Mouse (Mus musculus) limb, embryonic 13.5 days (tissue): Measurements from ENCODE around the gene 2610507B11Rik. TPM values are rescaled to one million over a fixed set of nuclear protein-coding genes. Genes with fewer than 3 reads are reported as not detected.
A peak's percentile ranks its signal among the peaks of the same experiment; 100 is the strongest.
"Not testable (repeated sequence)": the region's sequence is repeated elsewhere in the genome, so short reads cannot be mapped to it uniquely, and the experiment has no call there.

ENCODE experiments used
- ATAC-seq: fragments of 200-750 bp; cut with Nextera tagmentation; 2 replicates; pipeline ENCODE4 v1.8.0; 2017; ENCODE audit warnings: low read depth, moderate number of reproducible peaks, moderate TSS enrichment; ENCODE audit not compliant: low FRiP score
- H3K27ac ChIP-seq: fragments of 300-500 bp; sonication (generic); 2 replicates; pipeline ENCODE4 v1.5.1; 2015; ENCODE audit warnings: inconsistent platforms, mild to moderate bottlenecking, moderate library complexity
- H3K27me3 ChIP-seq: fragments of 300-500 bp; sonication (generic); 2 replicates; pipeline ENCODE4 v1.6.1; 2015; ENCODE audit warnings: mild to moderate bottlenecking, inconsistent platforms
- H3K36me3 ChIP-seq: fragments of 300-500 bp; sonication (generic); 2 replicates; pipeline ENCODE4 v1.6.1; 2015; ENCODE audit warnings: inconsistent platforms, mild to moderate bottlenecking, moderate library complexity
- H3K4me1 ChIP-seq: fragments of 300-500 bp; sonication (generic); 2 replicates; pipeline ENCODE4 v1.6.1; 2015; ENCODE audit warnings: inconsistent platforms
- H3K4me2 ChIP-seq: fragments of 300-500 bp; sonication (generic); replicated peaks from 2 replicates; pipeline ENCODE4 v1.6.1; 2015; ENCODE audit warnings: inconsistent platforms, mild to moderate bottlenecking, moderate library complexity
- H3K4me3 ChIP-seq: fragments of 300-500 bp; sonication (generic); 2 replicates; pipeline ENCODE4 v1.5.1; 2015; ENCODE audit warnings: moderate library complexity, mild to moderate bottlenecking, inconsistent platforms
- H3K9ac ChIP-seq: fragments of 300-500 bp; sonication (generic); 2 replicates; pipeline ENCODE4 v1.6.1; 2015; ENCODE audit warnings: mild to moderate bottlenecking, inconsistent platforms
- H3K9me3 ChIP-seq: fragments of 300-500 bp; sonication (generic); 2 replicates; pipeline ENCODE4 v1.6.1; 2016; ENCODE audit warnings: inconsistent platforms
- WGBS: fragments of 180-500 bp; shearing (Covaris S2); methylation state at CpG from one replicate; pipeline ENCODE4 v1.1.7; 2015; 5-methylcytosine and 5-hydroxymethylcytosine counted together
- polyA plus RNA-seq: library from polyadenylated mRNA; unstranded; fragments of >200 nt; fragmentation: Nextera tagmentation; extraction: Ambion mirVana; gene quantifications from 2 replicates; pipeline ENCODE4 v1.2.1, GENCODE M21; 2015

The 2610507B11Rik gene
- polyA plus RNA-seq, 1 experiment from 2014 or later, result 74.7 TPM

- peak overlapping the region; percentile 71; the same call in 1 of the 2 replicates for H3K4me2 ChIP-seq
- WGBS, result 69% methylated on average over 4 of the region's 4 CpGs
Observed at GRCm38 (mm10) chr11:78247727-78248140, 13.8 kb upstream of the 2610507B11Rik start.

DNA sequence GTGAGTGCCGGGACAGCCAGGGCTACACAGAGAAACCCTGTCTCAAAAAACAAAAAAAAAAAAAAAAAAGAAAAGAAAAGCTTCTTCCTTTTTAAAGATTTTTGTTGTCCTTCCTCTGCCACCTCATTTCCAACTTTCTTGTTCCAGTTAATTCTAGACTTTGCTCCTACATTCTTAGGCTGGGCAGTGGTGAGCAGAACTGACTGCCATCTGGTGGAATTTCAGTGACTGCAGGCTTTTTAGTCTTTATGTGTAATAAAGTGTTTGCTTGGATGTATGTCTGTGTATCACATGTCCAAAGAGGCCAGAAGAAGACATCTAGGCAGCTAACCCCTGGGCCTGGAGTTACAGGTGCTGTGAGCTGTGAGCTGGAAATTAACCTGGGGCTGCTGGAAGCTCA lies 4.9 kb upstream of the 2610507B11Rik start:
- H3K36me3 ChIP-seq, result peaks cover 31% of the 10 kb centered on the region
- no peak overlapping the region for H3K9ac ChIP-seq
- ATAC-seq, result no peak
- H3K4me1 ChIP-seq, result no peaks in the 10 kb centered on the region
- no peak overlapping the region for H3K4me3 ChIP-seq
- H3K27me3 ChIP-seq, result peaks cover 15% of the 10 kb centered on the region
- no peak overlapping the region for H3K4me2 ChIP-seq
- H3K27ac ChIP-seq, result no peak overlapping the region
- whole genome bisulfite sequencing, result 89% methylated on average over 1 of the region's 1 CpGs
- H3K9me3 ChIP-seq, result no peaks in the 10 kb centered on the region

More at GRCm38 (mm10) chr11:78247727-78248140, 13.8 kb upstream of the 2610507B11Rik start:
- Histone ChIP-seq H3K4me3 (no peak overlapping the region), H3K9me3 (no peaks in the 10 kb centered on the region), H3K4me1 (peaks cover 32% of the 10 kb centered on the region), H3K27me3 (no peaks in the 10 kb centered on the region), H3K9ac (no peak overlapping the region), H3K27ac (no peak overlapping the region), H3K36me3 (peaks cover 20% of the 10 kb centered on the region)
- ATAC-seq, result no peak

DNA sequence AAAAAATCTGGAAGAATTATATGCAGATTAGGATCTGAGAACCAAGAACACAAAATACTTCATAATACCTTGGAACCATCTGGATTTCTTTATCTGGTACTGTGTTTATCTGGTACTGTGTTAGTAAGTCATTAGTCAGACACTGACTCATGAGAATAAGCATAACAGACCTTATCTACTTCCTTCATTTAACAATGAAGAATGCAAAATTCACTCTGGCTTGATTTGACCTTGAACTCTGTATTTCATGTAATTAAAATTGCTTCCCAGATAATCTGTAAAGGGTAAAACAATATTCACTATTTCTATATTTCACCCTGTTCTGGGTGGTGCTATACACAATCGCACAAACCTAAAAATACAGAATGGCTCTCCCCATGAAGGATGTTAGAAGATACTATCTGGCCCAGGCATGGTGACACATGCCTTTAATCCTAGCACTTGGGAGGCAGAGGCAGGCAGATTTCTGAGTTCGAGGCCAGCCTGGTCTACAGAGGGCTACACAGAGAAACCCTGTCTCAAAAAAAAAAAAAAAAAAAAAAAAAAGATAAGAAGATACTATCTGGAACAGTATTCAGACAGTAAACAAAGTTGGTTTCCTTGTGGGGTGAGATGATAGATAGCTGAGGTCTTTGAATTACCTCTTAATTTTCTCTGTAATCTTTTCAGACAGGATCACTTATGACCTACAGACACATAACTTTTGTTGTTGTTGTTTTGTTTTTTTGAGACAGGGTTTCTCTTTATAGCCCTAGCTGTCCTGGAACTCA lies 878 bp upstream of the 2610507B11Rik start:
- WGBS, result 97% methylated on average over 2 of the region's 2 CpGs
- H3K27ac ChIP-seq, result no peak overlapping the region
- H3K4me3 ChIP-seq, result peak overlapping the region; percentile 83
- no peaks in the 10 kb centered on the region for H3K9me3 ChIP-seq
- H3K4me2 ChIP-seq, result peak overlapping the region; percentile 81
- no peak overlapping the region; the same call in 1 of the 2 replicates for H3K9ac ChIP-seq
- ATAC-seq, result no peak
- peaks cover 15% of the 10 kb centered on the region for H3K27me3 ChIP-seq
- peaks cover 30% of the 10 kb centered on the region for H3K36me3 ChIP-seq
- H3K4me1 ChIP-seq, result peaks cover 11% of the 10 kb centered on the region

GRCm38 (mm10) chr11:78262550-78262949 lies 998 bp downstream of the 2610507B11Rik start:
- Histone ChIP-seq H3K27ac (no peak overlapping the region; the same call in 1 of the 2 replicates), H3K4me2 (peak overlapping the region; percentile 81), H3K27me3 (peaks cover 15% of the 10 kb centered on the region), H3K9ac (peak overlapping the region; percentile 87), H3K4me1 (peaks cover 11% of the 10 kb centered on the region), H3K4me3 (peak overlapping the region; percentile 83), H3K9me3 (no peaks in the 10 kb centered on the region), H3K36me3 (peaks cover 42% of the 10 kb centered on the region)
- WGBS, result 3% methylated on average over 8 of the region's 8 CpGs
- ATAC-seq, result no peak

GRCm38 (mm10) chr11:78265571-78265970 lies 4.0 kb downstream of the 2610507B11Rik start:
- Histone ChIP-seq H3K4me1 (peaks cover 11% of the 10 kb centered on the region), H3K9ac (no peak overlapping the region), H3K27ac (no peak overlapping the region), H3K4me2 (no peak overlapping the region), H3K4me3 (no peak overlapping the region), H3K36me3 (peaks cover 69% of the 10 kb centered on the region), H3K27me3 (peaks cover 2% of the 10 kb centered on the region; the same call in 1 of the 2 replicates), H3K9me3 (no peaks in the 10 kb centered on the region)
- 91% methylated on average over 6 of the region's 6 CpGs for WGBS
- no peak for ATAC-seq

GRCm38 (mm10) chr11:78271986-78272385 lies 10.4 kb downstream of the 2610507B11Rik start:
- H3K4me3 ChIP-seq, result no peak overlapping the region
- H3K27ac ChIP-seq, result no peak overlapping the region
- no peaks in the 10 kb centered on the region for H3K4me1 ChIP-seq
- no peak overlapping the region for H3K9ac ChIP-seq
- H3K9me3 ChIP-seq, result no peaks in the 10 kb centered on the region
- H3K4me2 ChIP-seq, result no peak overlapping the region
- peaks cover 96% of the 10 kb centered on the region for H3K36me3 ChIP-seq
- no peaks in the 10 kb centered on the region for H3K27me3 ChIP-seq
- 91% methylated on average over 13 of the region's 13 CpGs for WGBS
- ATAC-seq, result no peak

DNA sequence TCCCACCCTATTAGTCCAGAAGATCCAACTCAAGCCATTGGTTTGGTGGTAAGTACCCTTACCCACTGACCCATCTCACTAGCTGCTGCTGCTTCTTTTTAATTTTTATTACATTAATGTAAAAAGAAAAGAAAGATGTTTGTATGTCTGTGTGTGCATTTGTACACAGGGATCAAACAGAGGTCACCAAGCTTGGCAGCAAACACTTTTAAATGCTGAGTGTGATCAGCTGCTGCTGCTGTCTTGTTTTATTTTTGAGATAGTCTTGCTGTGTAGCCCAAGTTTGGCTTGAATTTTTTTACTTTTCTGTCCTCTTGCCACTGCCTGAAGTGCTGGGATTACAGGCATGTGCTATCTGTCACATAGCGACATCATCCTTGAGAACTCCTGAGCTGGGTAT lies 14.0 kb downstream of the 2610507B11Rik start:
- ATAC-seq, result no peak
- no peak overlapping the region for H3K4me3 ChIP-seq
- H3K4me1 ChIP-seq, result no peaks in the 10 kb centered on the region
- 100% methylated on average over 1 of the region's 1 CpGs for WGBS
- H3K4me2 ChIP-seq, result no peak overlapping the region
- no peaks in the 10 kb centered on the region for H3K27me3 ChIP-seq
- H3K36me3 ChIP-seq, result peaks cover 97% of the 10 kb centered on the region
- H3K9me3 ChIP-seq, result no peaks in the 10 kb centered on the region
- H3K9ac ChIP-seq, result no peak overlapping the region
- no peak overlapping the region for H3K27ac ChIP-seq

GRCm38 (mm10) chr11:78276169-78276568 lies 14.6 kb downstream of the 2610507B11Rik start:
- H3K9ac ChIP-seq, ATAC-seq, H3K4me3 ChIP-seq, H3K27ac ChIP-seq, H3K4me2 ChIP-seq, H3K9me3 ChIP-seq, H3K4me1 ChIP-seq, H3K27me3 ChIP-seq: not testable (repeated sequence)
- H3K36me3 ChIP-seq, result peaks cover 99% of the 10 kb centered on the region
- 95% methylated on average over 4 of the region's 4 CpGs for WGBS

- Histone ChIP-seq H3K4me1 (no peaks in the 10 kb centered on the region), H3K27ac (no peak overlapping the region), H3K36me3 (peaks cover 98% of the 10 kb centered on the region), H3K4me2 (no peak overlapping the region), H3K27me3 (no peaks in the 10 kb centered on the region), H3K9me3 (no peaks in the 10 kb centered on the region), H3K4me3 (no peak overlapping the region), H3K9ac (no peak overlapping the region)
- ATAC-seq, result no peak
- 92% methylated on average over 7 of the region's 7 CpGs for WGBS
Observed at GRCm38 (mm10) chr11:78278853-78279252, 17.3 kb downstream of the 2610507B11Rik start.

DNA sequence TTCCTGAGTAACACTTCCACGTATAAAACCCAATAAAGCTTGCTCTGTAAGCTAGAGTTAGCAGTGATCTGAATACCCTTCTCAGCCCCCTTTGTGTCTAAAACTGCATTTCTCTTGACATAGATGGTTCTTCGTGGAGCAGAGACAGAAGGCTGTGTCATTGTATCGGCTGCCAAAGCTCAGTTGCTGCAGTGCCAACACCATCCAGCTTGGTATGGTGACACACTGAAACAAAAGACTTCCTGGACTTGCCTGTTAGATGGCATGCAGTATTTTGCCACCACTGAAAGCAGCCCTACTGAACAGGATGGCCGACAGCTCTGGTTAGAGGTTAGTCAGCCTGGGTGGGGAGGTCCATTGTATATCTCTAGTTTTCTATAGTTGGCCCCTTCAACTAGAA lies 18.0 kb downstream of the 2610507B11Rik start:
- H3K36me3 ChIP-seq, result peaks cover 98% of the 10 kb centered on the region
- H3K27me3 ChIP-seq, result no peaks in the 10 kb centered on the region
- no peaks in the 10 kb centered on the region for H3K9me3 ChIP-seq
- H3K27ac ChIP-seq, result no peak overlapping the region
- 92% methylated on average over 4 of the region's 4 CpGs for WGBS
- ATAC-seq, result no peak
- H3K4me1 ChIP-seq, result no peaks in the 10 kb centered on the region
- no peak overlapping the region for H3K9ac ChIP-seq
- H3K4me3 ChIP-seq, result no peak overlapping the region
- no peak overlapping the region for H3K4me2 ChIP-seq

- no peaks in the 10 kb centered on the region for H3K9me3 ChIP-seq
- no peaks in the 10 kb centered on the region for H3K27me3 ChIP-seq
- ATAC-seq, result no peak
- no peak overlapping the region for H3K9ac ChIP-seq
- no peak overlapping the region for H3K4me3 ChIP-seq
- H3K4me2 ChIP-seq, result no peak overlapping the region
- no peaks in the 10 kb centered on the region for H3K4me1 ChIP-seq
- H3K36me3 ChIP-seq, result peaks cover 84% of the 10 kb centered on the region
- 89% methylated on average over 7 of the region's 7 CpGs for WGBS
- no peak overlapping the region for H3K27ac ChIP-seq
Observed at GRCm38 (mm10) chr11:78289146-78289763, 27.7 kb downstream of the 2610507B11Rik start.

GRCm38 (mm10) chr11:78290654-78291053 lies 29.1 kb downstream of the 2610507B11Rik start, which contains the start of gene BC030499:
Gene BC030499 (plus strand): TSS chr11:78290841.
- Histone ChIP-seq H3K4me3 (no peak within 1 kb of the TSS), H3K27ac (no peak within 1 kb of the TSS), H3K4me2 (no peak within 1 kb of the TSS), H3K27me3 (no peaks in the 10 kb centered on the region), H3K36me3 (peaks cover 70% of the 10 kb centered on the region), H3K9me3 (no peaks in the 10 kb centered on the region), H3K9ac (no peak within 1 kb of the TSS), H3K4me1 (no peaks in the 10 kb centered on the region)
- no peak for ATAC-seq
- WGBS, result 88% methylated on average over 4 of the region's 4 CpGs
